Mouse (Mus musculus): Measurements from ENCODE around the gene Pex7.

Pex7 gene

GRCm38 (mm10) chr10:19877257-19877656 lies 30.2 kb downstream of the Pex7 start:
- DNase-seq (ENCODE audit: low read depth, low spot score) = no peak

- no peak for DNase-seq (ENCODE audit: low read depth, low spot score)
Measured at GRCm38 (mm10) chr10:19876669-19877068, 30.8 kb downstream of the Pex7 start.

- DNase-seq (ENCODE audit: low read depth, low spot score) = no peak
Measured at GRCm38 (mm10) chr10:19875346-19875745, 32.1 kb downstream of the Pex7 start.

GRCm38 (mm10) chr10:19855597-19856306 lies 51.7 kb downstream of the Pex7 start:
- DNase-seq (ENCODE audit: low read depth, low spot score) = peak; percentile 45

GRCm38 (mm10) chr10:19853609-19854008 lies 53.9 kb downstream of the Pex7 start:
- DNase-seq (ENCODE audit: low read depth, low spot score) = no peak

- no peak for DNase-seq (ENCODE audit: low read depth, low spot score)
Measured at GRCm38 (mm10) chr10:19852776-19853175, 54.7 kb downstream of the Pex7 start.

GRCm38 (mm10) chr10:19850998-19851691 lies 56.3 kb downstream of the Pex7 start, which contains the start of gene Slc35d3:
Slc35d3 (minus strand) TSS chr10:19851459.
- DNase-seq (ENCODE audit: low read depth, low spot score) = peak; percentile 51

GRCm38 (mm10) chr10:19850544-19850997 lies 56.9 kb downstream of the Pex7 start:
- peak; percentile 36 for DNase-seq (ENCODE audit: low read depth, low spot score)

GRCm38 (mm10) chr10:19849771-19850365 lies 57.6 kb downstream of the Pex7 start:
- DNase-seq (ENCODE audit: low read depth, low spot score) = no peak

GRCm38 (mm10) chr10:19848928-19849770 lies 58.3 kb downstream of the Pex7 start:
- no peak for DNase-seq (ENCODE audit: low read depth, low spot score)

GRCm38 (mm10) chr10:19839836-19840235 lies 67.7 kb downstream of the Pex7 start:
- DNase-seq (ENCODE audit: low read depth, low spot score) = no peak

- DNase-seq (ENCODE audit: low read depth, low spot score) = no peak
Measured at GRCm38 (mm10) chr10:19835887-19836710, 71.4 kb downstream of the Pex7 start.

GRCm38 (mm10) chr10:19834222-19834621 lies 73.3 kb downstream of the Pex7 start:
- no peak for DNase-seq (ENCODE audit: low read depth, low spot score)

- no peak for DNase-seq (ENCODE audit: low read depth, low spot score)
Measured at GRCm38 (mm10) chr10:19831072-19831849, 76.2 kb downstream of the Pex7 start.

- DNase-seq (ENCODE audit: low read depth, low spot score) = no peak
Measured at GRCm38 (mm10) chr10:19820986-19821385, 86.5 kb downstream of the Pex7 start.

- DNase-seq (ENCODE audit: low read depth, low spot score) = peak; percentile 17
Measured at GRCm38 (mm10) chr10:19818723-19819355, 88.7 kb downstream of the Pex7 start.

- peak; percentile 22 for DNase-seq (ENCODE audit: low read depth, low spot score)
Measured at GRCm38 (mm10) chr10:19815371-19815770, 92.1 kb downstream of the Pex7 start.

- peak; percentile 54 for DNase-seq (ENCODE audit: low read depth, low spot score)
Measured at GRCm38 (mm10) chr10:19811436-19812172, 95.9 kb downstream of the Pex7 start.

- DNase-seq (ENCODE audit: low read depth, low spot score) = no peak
Measured at GRCm38 (mm10) chr10:19804763-19805162, 102.7 kb downstream of the Pex7 start.
